Mouse (Mus musculus): ENCODE results near the gene Lrfn4.

DNA sequence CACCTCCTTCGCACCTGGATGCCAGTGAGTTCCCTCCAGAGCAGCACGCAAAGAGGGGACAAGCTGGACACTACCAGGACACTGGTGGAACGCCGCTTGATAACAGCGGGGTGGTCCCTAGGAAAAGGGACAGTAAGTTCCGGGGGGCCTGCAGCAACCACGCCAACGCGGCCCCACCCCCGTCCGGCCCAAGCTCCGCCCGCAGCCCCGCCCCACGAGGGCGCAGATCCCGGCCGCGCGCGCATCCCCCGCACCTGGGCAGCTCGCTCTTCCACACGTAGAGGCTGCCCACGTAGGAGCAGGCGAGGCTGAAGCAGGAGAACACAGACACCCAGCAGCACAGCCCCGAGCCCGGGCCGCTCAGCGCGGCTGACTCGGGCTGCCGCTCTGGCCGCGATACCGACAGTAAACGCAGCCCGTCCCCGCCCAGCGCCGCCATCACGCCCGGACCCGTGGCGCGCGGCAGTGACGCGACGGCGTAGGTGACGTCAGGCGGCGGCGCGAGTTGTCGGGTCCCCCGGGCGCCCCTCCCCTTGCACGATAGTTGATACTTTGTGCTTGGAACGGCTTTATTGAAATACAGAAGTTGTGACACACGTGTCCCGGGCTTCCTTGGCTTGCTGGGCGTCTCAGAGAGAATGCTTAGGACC, 9.8 kb upstream of the Lrfn4 start, which contains the start of gene Rce1:
- TF ChIP-seq CTCF (IDR thresholded peaks at IDR 0.05; ENCODE audit: low read depth) (no peak), EP300 (IDR thresholded peaks at IDR 0.05; ENCODE audit: low read depth) (no peak)

Data from heart, postnatal 0 days (tissue).